Mouse (Mus musculus) urinary bladder, postnatal 25 days (tissue): ENCODE data around the gene Dqx1.

ENCODE experiments used
- DNase-seq: peaks from one replicate; pipeline ENCODE4 v3.0.0; 2022; ENCODE audit warnings: low spot score

Gene Dqx1

GRCm38 (mm10) chr6:83070311-83071219 is 12.9 kb downstream of the Dqx1 start:
- DNase-seq = no peak

GRCm38 (mm10) chr6:83071220-83071619 is 13.6 kb downstream of the Dqx1 start:
- DNase-seq = no peak

- no peak for DNase-seq
These were observed 17.3 kb downstream of the Dqx1 start for GRCm38 (mm10) chr6:83074979-83075378.

- DNase-seq = no peak
These were observed 20.1 kb downstream of the Dqx1 start, which contains the start of gene Pcgf1 for GRCm38 (mm10) chr6:83077630-83078323. Gene Pcgf1, plus strand, starts transcription at chr6:83077869.

- peak; percentile 100 for DNase-seq
These were observed 20.7 kb downstream of the Dqx1 start for GRCm38 (mm10) chr6:83078324-83078858.

GRCm38 (mm10) chr6:83080210-83080609 is 22.6 kb downstream of the Dqx1 start:
- DNase-seq = no peak

- no peak for DNase-seq
These were observed 25.9 kb downstream of the Dqx1 start for GRCm38 (mm10) chr6:83083497-83083896.

GRCm38 (mm10) chr6:83084477-83084876 is 26.8 kb downstream of the Dqx1 start:
- no peak for DNase-seq

- no peak for DNase-seq
These were observed 28.7 kb downstream of the Dqx1 start, which contains the start of gene Lbx2 for GRCm38 (mm10) chr6:83086121-83087035. Gene Lbx2, plus strand, starts transcription at chr6:83086367.

- DNase-seq = no peak
These were observed 29.7 kb downstream of the Dqx1 start for GRCm38 (mm10) chr6:83087205-83087925.

GRCm38 (mm10) chr6:83087926-83088260 is 30.2 kb downstream of the Dqx1 start:
- no peak for DNase-seq

- no peak for DNase-seq
These were observed 34.9 kb downstream of the Dqx1 start for GRCm38 (mm10) chr6:83092416-83093127.

- no peak for DNase-seq
These were observed 38.3 kb downstream of the Dqx1 start for GRCm38 (mm10) chr6:83095968-83096367.

- no peak for DNase-seq
These were observed 40.8 kb downstream of the Dqx1 start for GRCm38 (mm10) chr6:83098411-83098810.

- peak; percentile 74 for DNase-seq
These were observed 43.7 kb downstream of the Dqx1 start, which contains the start of the genes Ccdc142 and Gm42688 for GRCm38 (mm10) chr6:83101316-83101687. Gene Ccdc142, plus strand, starts transcription at chr6:83101601. Gene Gm42688, plus strand, starts transcription at chr6:83101617.

- DNase-seq = peak; percentile 55
These were observed 44.3 kb downstream of the Dqx1 start for GRCm38 (mm10) chr6:83101688-83102556.

- no peak for DNase-seq
These were observed 45.5 kb downstream of the Dqx1 start for GRCm38 (mm10) chr6:83103130-83103650.

GRCm38 (mm10) chr6:83104158-83104557 is 46.5 kb downstream of the Dqx1 start:
- no peak for DNase-seq
